Mouse (Mus musculus) left cerebral cortex, postnatal 36 days (tissue): ENCODE measurements at regions not wholly inside any gene's neighbourhood (a gene's known extent, or its start where the extent isn't known, plus 50 kb on each side); places are given as distances from the start of the nearest gene placed in this dataset.

Experiments used
- DNase-seq, 2 experiments: peaks; one replicate each; pipeline ENCODE4 v3.0.0; 2021 to 2022; ENCODE audit warnings: low spot score in 2 of 2, mixed read lengths in 1 of 2
- intact Hi-C: fragments of 180-260 bp; cut with DNase I; formaldehyde crosslinking; loops from one replicate; pipeline ENCODE4 v1.15.1; 2025

DNA sequence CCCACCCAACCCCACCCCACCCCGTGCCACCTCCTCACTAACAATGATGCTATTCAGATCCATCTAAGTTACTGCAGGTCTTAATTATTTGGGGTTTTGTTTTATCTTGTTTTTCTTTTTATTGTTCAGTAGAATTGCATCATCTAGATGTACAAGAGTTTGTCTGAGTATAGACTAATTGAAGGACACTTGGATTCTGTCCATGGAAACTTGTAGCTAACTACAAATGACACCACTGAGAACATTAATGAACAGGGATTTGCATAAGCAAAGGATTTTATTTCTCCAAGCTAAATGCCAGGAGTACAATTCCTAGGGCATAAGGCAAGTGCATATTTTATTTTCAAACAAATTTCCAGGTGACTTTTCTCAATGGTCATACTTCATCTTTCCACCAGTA, 318.4 kb upstream of the Slc7a11 start:
- intact Hi-C loops, result no loop called here

GRCm38 (mm10) chr3:50758106-50758505, 314.7 kb upstream of the Slc7a11 start:
- intact Hi-C loops, result no loop called here
- DNase-seq, result no peak

More for the DNA sequence above, 318.4 kb upstream of the Slc7a11 start:
- DNase-seq, result no peak

DNA sequence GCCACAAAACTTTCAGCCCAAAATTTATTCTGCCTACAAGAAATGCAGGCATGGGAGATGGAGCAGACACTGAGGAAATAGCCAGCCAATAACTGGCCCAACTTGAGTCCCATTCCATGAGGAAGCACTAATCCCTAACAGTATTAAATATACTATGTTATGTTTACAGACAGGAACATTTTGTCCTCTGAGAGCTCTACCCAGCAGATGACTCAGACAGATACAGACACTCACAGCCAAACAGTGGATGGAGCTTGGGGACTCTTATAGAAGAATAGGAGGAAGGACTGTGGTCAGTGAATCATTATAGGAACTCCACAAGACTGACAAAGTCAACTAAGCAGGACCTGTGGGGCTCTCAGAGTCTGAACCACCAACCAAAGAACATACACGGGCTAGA, 293.8 kb upstream of the Slc7a11 start:
- no peak for DNase-seq
- intact Hi-C loops, result no loop called here

GRCm38 (mm10) chr3:50719035-50719434, 275.6 kb upstream of the Slc7a11 start:
- DNase-seq, result no peak
- intact Hi-C loops, result no loop called here

DNA sequence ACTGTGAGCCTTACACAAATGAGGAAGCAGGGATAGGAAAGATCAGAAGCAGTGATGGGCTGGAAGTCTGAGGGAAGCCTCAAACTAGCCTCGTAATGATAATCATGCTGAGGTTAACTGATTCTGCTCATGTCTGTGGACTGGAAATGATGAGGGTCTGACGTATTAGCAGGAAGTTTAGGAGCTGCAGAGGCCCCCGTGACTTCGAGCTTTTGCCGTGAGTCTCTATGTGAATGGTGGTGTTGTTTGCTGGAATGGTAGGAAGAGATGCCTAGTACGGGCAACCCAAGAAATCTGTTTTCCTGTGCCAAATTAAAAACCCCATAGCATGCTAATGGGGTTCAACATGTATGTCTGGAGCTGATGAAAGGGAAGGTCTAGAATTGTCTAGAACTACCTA, 270.0 kb upstream of the Slc7a11 start:
- DNase-seq, result no peak
- intact Hi-C loops, result no loop called here

- DNase-seq, result no peak
- intact Hi-C loops, result no loop called here
Measured at GRCm38 (mm10) chr3:50709415-50709989, 266.1 kb upstream of the Slc7a11 start.

DNA sequence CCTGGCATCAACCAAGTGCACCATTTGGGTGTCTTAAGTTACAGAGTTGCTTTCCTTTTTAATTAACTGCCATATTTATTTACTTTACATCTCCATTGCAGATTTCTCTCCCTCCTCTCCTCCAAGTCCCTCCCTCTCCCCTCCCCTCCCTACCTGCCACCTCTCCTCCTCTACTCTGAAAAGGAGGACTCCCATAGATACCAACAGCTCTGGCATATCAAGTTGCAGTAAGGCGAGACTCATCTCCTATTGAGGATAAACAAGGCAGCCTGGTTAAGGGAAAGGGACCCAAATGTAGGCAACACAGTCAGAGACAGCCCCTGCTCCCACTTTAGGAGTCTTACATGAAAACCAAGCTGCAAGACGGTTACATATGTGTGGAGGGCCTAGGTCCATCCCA, 263.3 kb upstream of the Slc7a11 start:
- DNase-seq, result no peak
- intact Hi-C loops, result no loop called here

DNA sequence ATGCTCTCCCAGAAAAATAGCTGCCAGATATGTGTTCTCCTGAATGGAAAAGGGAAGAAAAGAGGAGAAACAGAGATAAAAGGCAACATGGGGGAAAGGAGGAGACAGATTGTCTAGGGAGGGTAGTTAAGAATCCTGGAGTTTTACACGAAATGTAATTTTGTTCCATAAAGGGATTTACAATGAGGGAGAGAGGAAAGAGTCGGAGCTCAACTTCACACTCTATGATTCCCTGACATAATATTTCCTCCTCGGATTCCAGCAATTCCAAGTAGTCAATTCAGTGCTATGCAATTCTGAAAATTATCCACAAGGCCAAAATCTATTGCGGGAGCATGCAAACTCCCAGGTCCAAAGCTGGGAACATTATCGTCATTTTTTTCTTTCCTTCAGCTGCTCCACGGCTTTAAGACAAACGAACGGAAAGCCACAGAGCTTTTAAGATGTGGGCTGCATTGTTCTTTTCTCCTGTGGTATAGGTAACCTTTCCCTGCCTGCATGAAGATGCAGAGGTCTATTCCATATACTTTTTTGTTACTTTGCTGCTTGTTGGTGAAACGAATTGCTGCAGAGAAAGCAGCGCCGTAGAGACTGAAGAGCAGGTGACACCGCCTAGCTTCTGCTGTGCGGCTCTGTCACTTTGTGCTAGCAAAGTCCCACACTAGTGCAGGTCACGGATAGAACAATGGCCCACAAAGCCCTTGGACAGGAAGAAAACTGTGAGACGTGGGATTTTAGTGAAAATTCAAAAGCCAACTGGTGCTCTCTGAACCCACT, 251.7 kb upstream of the Slc7a11 start:
- intact Hi-C loops, result no loop called here
- no peak for DNase-seq

GRCm38 (mm10) chr3:50694497-50694896, 251.1 kb upstream of the Slc7a11 start:
- intact Hi-C loops, result no loop called here
- DNase-seq, result peak; percentile 10 to 31

GRCm38 (mm10) chr3:50692306-50692705, 248.9 kb upstream of the Slc7a11 start:
- intact Hi-C loops, result no loop called here

DNA sequence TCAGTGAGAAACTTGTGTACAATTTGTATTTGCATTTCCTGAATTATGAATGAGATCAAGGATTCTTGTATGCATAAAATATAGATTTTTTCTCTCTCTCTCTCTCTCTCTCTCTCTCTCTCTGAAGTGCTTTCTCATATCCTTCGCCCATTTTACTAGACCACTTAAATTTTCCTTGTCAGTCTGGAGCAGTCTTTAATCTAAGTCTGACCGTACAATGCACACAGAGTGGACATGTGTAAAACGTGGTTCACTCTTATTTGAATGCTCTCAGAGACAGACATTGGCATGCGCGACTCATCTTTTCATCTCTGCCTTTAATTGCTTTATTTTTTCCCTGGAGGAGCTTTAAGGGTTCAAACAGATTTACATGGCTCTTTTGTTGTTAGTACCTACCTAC, 247.3 kb upstream of the Slc7a11 start:
- intact Hi-C loops, result no loop called here
- no peak for DNase-seq

More at GRCm38 (mm10) chr3:50692306-50692705, 248.9 kb upstream of the Slc7a11 start:
- DNase-seq, result no peak

- intact Hi-C loops, result no loop called here
- DNase-seq, result no peak
Measured at GRCm38 (mm10) chr3:50689375-50689774, 246.0 kb upstream of the Slc7a11 start.

GRCm38 (mm10) chr3:50687755-50688154, 244.3 kb upstream of the Slc7a11 start:
- intact Hi-C loops, result no loop called here

GRCm38 (mm10) chr3:50678611-50678988, 235.2 kb upstream of the Slc7a11 start:
- intact Hi-C loops, result no loop called here
- no peak for DNase-seq

More at GRCm38 (mm10) chr3:50687755-50688154, 244.3 kb upstream of the Slc7a11 start:
- no peak for DNase-seq

- intact Hi-C loops, result no loop called here
Measured at GRCm38 (mm10) chr3:50677953-50678610, 234.7 kb upstream of the Slc7a11 start.

GRCm38 (mm10) chr3:50675769-50676168, 232.4 kb upstream of the Slc7a11 start:
- DNase-seq, result no peak
- intact Hi-C loops, result no loop called here

More at GRCm38 (mm10) chr3:50677953-50678610, 234.7 kb upstream of the Slc7a11 start:
- no peak for DNase-seq

DNA sequence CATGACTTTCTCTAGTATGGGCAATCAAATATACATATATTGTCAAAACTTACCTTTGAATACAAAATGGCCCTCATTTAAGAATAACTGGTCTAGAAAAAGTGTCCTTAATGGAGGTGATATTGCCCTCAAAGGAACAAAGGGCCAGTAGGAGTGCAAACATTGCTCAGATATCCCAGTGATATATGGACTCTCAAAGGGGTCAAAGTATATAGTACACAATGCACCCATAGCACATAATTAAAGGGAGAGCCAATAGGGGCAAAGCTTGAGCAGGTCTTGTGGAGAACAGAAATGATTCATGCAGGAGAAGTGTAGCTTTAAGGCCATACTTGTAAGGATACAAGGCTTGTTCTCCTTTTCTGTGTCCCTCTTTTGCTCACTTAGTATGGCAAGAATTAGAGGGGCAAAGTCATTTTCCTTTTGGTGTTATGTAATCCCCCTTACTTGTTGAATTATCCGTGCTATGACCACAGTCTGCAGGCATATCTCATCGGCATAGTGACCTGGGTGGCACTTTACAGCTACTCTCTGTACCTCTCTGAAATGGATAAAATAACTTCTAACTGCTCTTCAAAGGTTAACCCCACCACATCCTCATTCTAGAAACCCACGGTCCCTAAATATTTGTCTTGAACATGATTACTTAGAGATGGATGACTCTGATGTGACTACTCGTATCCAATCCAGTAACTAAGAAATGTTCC, 231.6 kb upstream of the Slc7a11 start:
- intact Hi-C loops, result no loop called here
- no peak for DNase-seq

- DNase-seq, result peak in 1 of 2 experiments; percentile 11
- intact Hi-C loops, result no loop called here
Measured at GRCm38 (mm10) chr3:50665316-50665715, 221.9 kb upstream of the Slc7a11 start.

DNA sequence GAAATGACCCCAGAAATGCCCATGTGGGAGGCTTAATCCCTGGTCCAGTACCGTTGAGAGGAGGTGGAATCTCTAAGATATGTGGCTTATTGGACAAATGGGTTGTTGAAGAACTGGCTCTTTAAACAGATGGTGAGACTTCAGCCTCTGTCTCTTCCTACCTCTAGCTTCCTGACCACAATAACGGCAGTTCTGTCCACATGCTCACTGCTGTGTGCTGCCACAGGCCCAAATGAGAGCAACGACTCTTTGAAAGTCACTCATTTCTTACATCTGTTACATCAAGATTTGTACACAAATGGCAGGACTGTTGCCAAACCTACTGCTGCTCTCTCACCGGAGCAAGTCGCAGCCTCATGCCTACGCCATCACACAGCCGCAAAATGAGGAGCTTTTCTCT, 217.6 kb upstream of the Slc7a11 start:
- intact Hi-C loops, result no loop called here
- no peak for DNase-seq

- DNase-seq, result no peak
- intact Hi-C loops, result no loop called here
Measured at GRCm38 (mm10) chr3:50660566-50660965, 217.2 kb upstream of the Slc7a11 start.
